Mouse (Mus musculus) neural tube, embryonic 13.5 days (tissue): ENCODE data around the gene Ttll1. TPM values are rescaled to one million over a fixed set of nuclear protein-coding genes. Genes with fewer than 3 reads are reported as not detected.

Experiments used
- ATAC-seq: fragments of 200-750 bp; cut with Nextera tagmentation; 2 replicates; pipeline ENCODE4 v1.8.0; 2017; ENCODE audit warnings: low read depth, mild to moderate bottlenecking, moderate TSS enrichment, moderate library complexity
- H3K27ac ChIP-seq: fragments of 300-500 bp; sonication (generic); replicated peaks from 2 replicates; pipeline ENCODE4 v1.5.1; 2015; ENCODE audit warnings: moderate library complexity, mild to moderate bottlenecking, inconsistent platforms
- H3K27me3 ChIP-seq: fragments of 300-500 bp; sonication (generic); 2 replicates; pipeline ENCODE4 v1.6.1; 2015; ENCODE audit warnings: mild to moderate bottlenecking, inconsistent platforms
- H3K36me3 ChIP-seq: fragments of 300-500 bp; sonication (generic); 2 replicates; pipeline ENCODE4 v1.6.1; 2015; ENCODE audit warnings: mild to moderate bottlenecking, inconsistent platforms
- H3K4me1 ChIP-seq: fragments of 300-500 bp; sonication (generic); replicated peaks from 2 replicates; pipeline ENCODE4 v1.6.1; 2015; ENCODE audit warnings: inconsistent platforms
- H3K4me2 ChIP-seq: fragments of 300-500 bp; sonication (generic); 2 replicates; pipeline ENCODE4 v1.6.1; 2015; ENCODE audit warnings: inconsistent platforms, mild to moderate bottlenecking, moderate library complexity
- H3K4me3 ChIP-seq: fragments of 300-500 bp; sonication (generic); 2 replicates; pipeline ENCODE4 v1.5.1; 2015; ENCODE audit warnings: mild to moderate bottlenecking, inconsistent platforms
- H3K9ac ChIP-seq: fragments of 300-500 bp; sonication (generic); 2 replicates; pipeline ENCODE4 v1.6.1; 2015; ENCODE audit warnings: moderate library complexity, mild to moderate bottlenecking, inconsistent platforms
- H3K9me3 ChIP-seq: fragments of 300-500 bp; sonication (generic); 2 replicates; pipeline ENCODE4 v1.6.1; 2016; ENCODE audit warnings: inconsistent platforms
- WGBS: fragments of 180-500 bp; shearing (Covaris S2); methylation state at CpG from one replicate; pipeline ENCODE4 v1.1.7; 2015; 5-methylcytosine and 5-hydroxymethylcytosine counted together
- polyA plus RNA-seq: library from polyadenylated mRNA; unstranded; fragments of >200 nt; fragmentation: Nextera tagmentation; extraction: Ambion mirVana; gene quantifications from 2 replicates; pipeline ENCODE4 v1.2.1, GENCODE M21; 2015

The Ttll1 gene
- polyA plus RNA-seq, 1 experiment from 2014 or later, result 107 TPM

GRCm38 (mm10) chr15:83494572-83494920, 16.1 kb downstream of the Ttll1 start:
- no peak overlapping the region for H3K9ac ChIP-seq
- peaks cover 100% of the 10 kb centered on the region for H3K36me3 ChIP-seq
- H3K4me2 ChIP-seq, result no peak overlapping the region
- H3K9me3 ChIP-seq, result no peaks in the 10 kb centered on the region
- H3K27ac ChIP-seq, result no peak overlapping the region
- no peaks in the 10 kb centered on the region for H3K27me3 ChIP-seq
- no peak overlapping the region for H3K4me3 ChIP-seq
- no peaks in the 10 kb centered on the region for H3K4me1 ChIP-seq
- ATAC-seq, result no peak
- 68% methylated on average over 6 of the region's 6 CpGs for WGBS

- Histone ChIP-seq H3K27me3 (no peaks in the 10 kb centered on the region), H3K27ac (no peak overlapping the region), H3K36me3 (peaks cover 100% of the 10 kb centered on the region), H3K4me1 (no peaks in the 10 kb centered on the region), H3K9ac (no peak overlapping the region), H3K4me3 (no peak overlapping the region), H3K4me2 (no peak overlapping the region), H3K9me3 (no peaks in the 10 kb centered on the region)
- WGBS, result 65% methylated on average over 7 of the region's 7 CpGs
- ATAC-seq, result no peak
Observed at GRCm38 (mm10) chr15:83493856-83494571, 16.7 kb downstream of the Ttll1 start.

- Histone ChIP-seq H3K4me2 (no peak overlapping the region), H3K9ac (no peak overlapping the region), H3K27me3 (no peaks in the 10 kb centered on the region), H3K4me3 (no peak overlapping the region), H3K36me3 (peaks cover 99% of the 10 kb centered on the region), H3K4me1 (no peaks in the 10 kb centered on the region), H3K27ac (no peak overlapping the region), H3K9me3 (no peaks in the 10 kb centered on the region)
- WGBS, result 89% methylated on average over 5 of the region's 5 CpGs
- no peak for ATAC-seq
Observed at GRCm38 (mm10) chr15:83491891-83492290, 18.8 kb downstream of the Ttll1 start.

DNA sequence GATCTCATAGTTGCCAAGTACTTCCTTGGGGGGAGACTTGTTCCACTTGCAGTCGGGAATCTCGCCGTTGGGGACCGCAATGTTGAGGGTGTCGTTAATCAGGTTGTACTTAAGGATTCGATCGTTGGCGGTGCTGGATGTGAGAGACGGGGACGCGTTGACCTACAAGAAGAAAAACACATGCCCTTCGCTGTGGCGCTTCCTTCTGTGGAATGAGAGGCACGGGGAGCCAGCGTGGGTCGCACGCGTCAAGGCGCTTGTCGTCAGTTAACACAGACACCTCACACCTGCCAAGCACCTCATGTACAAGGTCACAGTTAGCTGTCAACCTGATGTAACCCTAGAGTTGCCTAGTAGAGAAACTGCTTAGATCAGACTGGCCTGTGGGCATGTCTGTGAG, 21.2 kb downstream of the Ttll1 start:
- Histone ChIP-seq H3K4me3 (no peak overlapping the region), H3K9me3 (no peaks in the 10 kb centered on the region), H3K36me3 (peaks cover 93% of the 10 kb centered on the region), H3K4me2 (no peak overlapping the region), H3K9ac (no peak overlapping the region), H3K27ac (no peak overlapping the region), H3K27me3 (no peaks in the 10 kb centered on the region), H3K4me1 (no peaks in the 10 kb centered on the region)
- 92% methylated on average over 20 of the region's 20 CpGs for WGBS
- ATAC-seq, result no peak

- no peaks in the 10 kb centered on the region for H3K9me3 ChIP-seq
- 71% methylated on average over 9 of the region's 9 CpGs for WGBS
- no peak for ATAC-seq
Observed at GRCm38 (mm10) chr15:83487477-83488115, 23.1 kb downstream of the Ttll1 start.

DNA sequence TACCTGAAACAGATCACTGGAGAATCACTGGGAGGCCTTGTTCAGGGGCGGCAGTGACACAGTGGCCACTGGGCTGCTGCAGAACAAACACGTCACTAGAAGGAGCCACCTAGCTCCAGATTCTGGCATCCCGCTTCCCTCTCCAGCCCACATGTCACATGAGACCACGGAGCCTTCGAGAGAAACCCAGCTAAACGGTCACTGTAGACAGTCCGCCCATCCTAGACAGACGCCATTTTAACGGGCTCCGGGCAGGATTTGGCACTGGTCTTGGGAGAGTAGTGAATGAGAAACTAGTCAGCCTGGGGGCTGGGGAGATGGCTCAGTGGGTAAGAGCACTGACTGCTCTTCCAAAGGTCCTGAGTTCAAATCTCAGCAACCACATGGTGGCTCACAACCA, 26.4 kb downstream of the Ttll1 start:
- Histone ChIP-seq H3K27ac (no peak overlapping the region), H3K4me1 (no peaks in the 10 kb centered on the region), H3K9ac (no peak overlapping the region), H3K4me2 (no peak overlapping the region), H3K36me3 (peaks cover 57% of the 10 kb centered on the region), H3K4me3 (no peak overlapping the region), H3K9me3 (no peaks in the 10 kb centered on the region), H3K27me3 (no peaks in the 10 kb centered on the region)
- 93% methylated on average over 10 of the region's 10 CpGs for WGBS
- ATAC-seq, result no peak

More at GRCm38 (mm10) chr15:83487477-83488115, 23.1 kb downstream of the Ttll1 start:
- Histone ChIP-seq H3K4me2 (no peak overlapping the region), H3K27me3 (no peaks in the 10 kb centered on the region), H3K36me3 (peaks cover 89% of the 10 kb centered on the region), H3K9ac (no peak overlapping the region), H3K4me3 (no peak overlapping the region), H3K27ac (no peak overlapping the region), H3K4me1 (no peaks in the 10 kb centered on the region)

- 38% methylated on average over 2 of the region's 2 CpGs for WGBS
- ATAC-seq, result no peak
- H3K9me3 ChIP-seq, result no peaks in the 10 kb centered on the region
Observed at GRCm38 (mm10) chr15:83483482-83483881, 27.2 kb downstream of the Ttll1 start.

DNA sequence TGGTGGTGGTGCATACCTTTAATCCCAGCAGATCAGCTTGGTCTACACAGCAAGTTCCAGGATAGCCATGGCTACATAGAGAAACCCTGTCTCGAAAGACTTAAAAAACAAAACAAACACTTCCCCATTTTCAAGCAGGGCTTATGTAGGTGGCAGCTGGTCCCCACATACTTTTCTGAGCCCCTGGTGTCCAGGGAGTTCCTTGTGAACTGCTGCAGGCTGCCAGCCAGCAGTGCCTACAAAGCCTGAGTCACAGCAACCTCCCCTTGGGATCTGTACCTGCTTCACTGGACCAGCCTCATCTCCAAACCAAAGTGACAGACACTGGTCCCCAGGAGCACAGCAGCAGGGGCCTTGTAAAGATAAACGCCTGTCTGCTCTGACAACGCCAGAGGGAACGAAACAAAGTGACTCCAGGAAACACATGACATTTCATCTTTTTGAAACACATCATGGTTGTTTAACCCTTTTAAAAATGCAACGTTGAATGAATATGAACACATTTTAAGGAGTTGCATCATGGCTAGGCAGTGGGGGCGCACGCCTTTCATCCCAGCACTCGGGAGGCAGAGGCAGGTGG, 28.0 kb downstream of the Ttll1 start:
- no peak overlapping the region for H3K4me3 ChIP-seq
- H3K4me2 ChIP-seq, result no peak overlapping the region
- H3K27me3 ChIP-seq, result no peaks in the 10 kb centered on the region
- WGBS, result 73% methylated on average over 8 of the region's 8 CpGs
- H3K27ac ChIP-seq, result no peak overlapping the region
- H3K9me3 ChIP-seq, result no peaks in the 10 kb centered on the region
- H3K9ac ChIP-seq, result no peak overlapping the region
- no peaks in the 10 kb centered on the region for H3K4me1 ChIP-seq
- ATAC-seq, result no peak
- peaks cover 43% of the 10 kb centered on the region for H3K36me3 ChIP-seq

More at GRCm38 (mm10) chr15:83483482-83483881, 27.2 kb downstream of the Ttll1 start:
- no peaks in the 10 kb centered on the region for H3K4me1 ChIP-seq
- H3K4me2 ChIP-seq, result no peak overlapping the region
- no peaks in the 10 kb centered on the region for H3K27me3 ChIP-seq
- H3K4me3 ChIP-seq, result no peak overlapping the region
- no peak overlapping the region for H3K27ac ChIP-seq
- H3K9ac ChIP-seq, result no peak overlapping the region
- peaks cover 49% of the 10 kb centered on the region for H3K36me3 ChIP-seq

- Histone ChIP-seq H3K27me3 (no peaks in the 10 kb centered on the region), H3K4me1 (no peaks in the 10 kb centered on the region), H3K36me3 (peaks cover 28% of the 10 kb centered on the region), H3K9me3 (no peaks in the 10 kb centered on the region), H3K27ac (no peak overlapping the region), H3K4me3 (no peak overlapping the region), H3K4me2 (no peak overlapping the region), H3K9ac (no peak overlapping the region)
- 69% methylated on average over 10 of the region's 10 CpGs for WGBS
- ATAC-seq, result no peak
Observed at GRCm38 (mm10) chr15:83481236-83481780, 29.4 kb downstream of the Ttll1 start.

- no peak overlapping the region for H3K27ac ChIP-seq
- peaks cover 16% of the 10 kb centered on the region for H3K36me3 ChIP-seq
- H3K9ac ChIP-seq, result no peak overlapping the region
- H3K9me3 ChIP-seq, result no peaks in the 10 kb centered on the region
- 86% methylated on average over 4 of the region's 4 CpGs for WGBS
- H3K27me3 ChIP-seq, result no peaks in the 10 kb centered on the region
- no peaks in the 10 kb centered on the region for H3K4me1 ChIP-seq
- H3K4me2 ChIP-seq, result no peak overlapping the region
- ATAC-seq, result no peak
- no peak overlapping the region for H3K4me3 ChIP-seq
Observed at GRCm38 (mm10) chr15:83479818-83480217, 30.9 kb downstream of the Ttll1 start.

- Histone ChIP-seq H3K9ac (no peak overlapping the region), H3K4me2 (no peak overlapping the region), H3K27ac (no peak overlapping the region), H3K4me3 (no peak overlapping the region), H3K9me3 (no peaks in the 10 kb centered on the region), H3K4me1 (peaks cover 8% of the 10 kb centered on the region), H3K36me3 (0 out of 2 replicates have a peak, but pooled peaks cover 5% of the 10 kb centered on the region), H3K27me3 (no peaks in the 10 kb centered on the region)
- 67% methylated on average over 3 of the region's 3 CpGs for WGBS
- ATAC-seq, result no peak
Observed at GRCm38 (mm10) chr15:83478096-83478495, 32.6 kb downstream of the Ttll1 start.

DNA sequence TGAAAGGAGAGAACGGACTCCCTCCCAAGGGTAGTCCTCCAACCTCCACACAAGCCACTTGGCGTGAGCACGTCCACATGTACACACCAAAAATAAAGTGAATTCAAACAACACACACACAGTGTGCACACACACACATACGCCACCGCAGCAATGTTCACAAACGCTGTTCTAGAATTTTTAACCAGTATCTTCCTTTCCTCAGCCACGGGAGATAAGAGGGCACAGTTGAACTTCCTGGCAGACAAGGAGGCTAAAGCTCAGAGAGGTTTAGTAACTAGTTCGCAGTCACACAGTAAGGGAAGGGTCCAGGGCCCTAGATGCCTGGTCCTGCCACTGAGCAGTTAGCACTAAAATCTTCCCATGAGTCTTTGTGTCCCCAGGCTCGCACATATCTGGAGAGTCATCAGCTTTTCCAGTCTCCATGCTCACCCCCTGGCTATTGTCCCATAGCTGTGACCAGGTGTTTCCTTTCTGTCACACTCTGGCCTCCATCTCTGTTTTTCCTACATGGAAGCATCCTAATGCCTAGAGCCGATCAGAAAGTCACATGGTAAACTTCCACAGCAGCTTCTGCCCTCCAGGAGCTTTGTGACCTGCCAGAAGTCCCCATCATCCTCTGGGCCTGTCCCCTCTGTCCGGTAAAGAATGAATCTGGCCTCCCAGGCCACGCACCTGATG, 34.0 kb downstream of the Ttll1 start:
- Histone ChIP-seq H3K27ac (no peak overlapping the region), H3K4me2 (no peak overlapping the region), H3K36me3 (no peaks in the 10 kb centered on the region), H3K4me3 (no peak overlapping the region), H3K9me3 (no peaks in the 10 kb centered on the region), H3K9ac (no peak overlapping the region), H3K27me3 (no peaks in the 10 kb centered on the region), H3K4me1 (peaks cover 8% of the 10 kb centered on the region)
- no peak for ATAC-seq
- 84% methylated on average over 12 of the region's 12 CpGs for WGBS
